Mouse (Mus musculus): Measurements from ENCODE around the gene Yars.

Gene Yars

GRCm38 (mm10) chr4:129227985-129228381 is 38.4 kb downstream of the Yars start:
- DNase-seq (ENCODE audit: low read depth), result no peak

GRCm38 (mm10) chr4:129230926-129231325 is 41.4 kb downstream of the Yars start:
- no peak for DNase-seq (ENCODE audit: low read depth)

- DNase-seq (ENCODE audit: low read depth), result no peak
Measured at GRCm38 (mm10) chr4:129231594-129232450, 42.3 kb downstream of the Yars start.

- DNase-seq (ENCODE audit: low read depth), result no peak
Measured at GRCm38 (mm10) chr4:129232561-129233360, 43.2 kb downstream of the Yars start.

- DNase-seq (ENCODE audit: low read depth), result no peak
Measured at GRCm38 (mm10) chr4:129234488-129234887, 44.9 kb downstream of the Yars start.

GRCm38 (mm10) chr4:129235147-129235546 is 45.6 kb downstream of the Yars start:
- no peak for DNase-seq (ENCODE audit: low read depth)

GRCm38 (mm10) chr4:129236236-129236813 is 46.8 kb downstream of the Yars start:
- no peak for DNase-seq (ENCODE audit: low read depth)

- DNase-seq (ENCODE audit: low read depth), result no peak
Measured at GRCm38 (mm10) chr4:129237843-129238441, 48.4 kb downstream of the Yars start.

- peak; percentile 21 for DNase-seq (ENCODE audit: low read depth)
Measured at GRCm38 (mm10) chr4:129238579-129239016, 49.0 kb downstream of the Yars start.

- no peak for DNase-seq (ENCODE audit: low read depth)
Measured at GRCm38 (mm10) chr4:129239075-129239474, 49.5 kb downstream of the Yars start.

- no peak for DNase-seq (ENCODE audit: low read depth)
Measured at GRCm38 (mm10) chr4:129241898-129242297, 52.3 kb downstream of the Yars start.

GRCm38 (mm10) chr4:129242327-129242726 is 52.8 kb downstream of the Yars start:
- no peak for DNase-seq (ENCODE audit: low read depth)

GRCm38 (mm10) chr4:129242761-129243160 is 53.2 kb downstream of the Yars start:
- no peak for DNase-seq (ENCODE audit: low read depth)

GRCm38 (mm10) chr4:129244802-129245201 is 55.2 kb downstream of the Yars start:
- DNase-seq (ENCODE audit: low read depth), result no peak

- no peak for DNase-seq (ENCODE audit: low read depth)
Measured at GRCm38 (mm10) chr4:129246360-129247301, 57.1 kb downstream of the Yars start.

GRCm38 (mm10) chr4:129247381-129248242 is 58.1 kb downstream of the Yars start:
- peak; percentile 22 for DNase-seq (ENCODE audit: low read depth)

GRCm38 (mm10) chr4:129248243-129248767 is 58.7 kb downstream of the Yars start:
- peak; percentile 28 for DNase-seq (ENCODE audit: low read depth)

- DNase-seq (ENCODE audit: low read depth), result no peak
Measured at GRCm38 (mm10) chr4:129249288-129249687, 59.7 kb downstream of the Yars start.

GRCm38 (mm10) chr4:129250759-129251481 is 61.4 kb downstream of the Yars start:
- no peak for DNase-seq (ENCODE audit: low read depth)

Data from naive thymus-derived CD4-positive, alpha-beta T cell, adult 2 months (primary cell).